Mouse (Mus musculus) thymus, postnatal 0 days (tissue): ENCODE measurements around the gene Krt19. TPM values are rescaled to one million over a fixed set of nuclear protein-coding genes. Genes with fewer than 3 reads are reported as not detected.
A peak's percentile ranks its signal among the peaks of the same experiment; 100 is the strongest.

Experiments used
- DNase-seq: peaks from one replicate; pipeline ENCODE4 v3.0.0-alpha.2; 2015; ENCODE audit warnings: low spot score
- polyA plus RNA-seq: library from polyadenylated mRNA; unstranded; fragments of >200 nt; fragmentation: Nextera tagmentation; extraction: Ambion mirVana; gene quantifications from 2 replicates; pipeline ENCODE4 v1.2.1, GENCODE M21; 2015

Gene Krt19
- 10.2 and 19.1 TPM in 2 replicates for polyA plus RNA-seq

DNA sequence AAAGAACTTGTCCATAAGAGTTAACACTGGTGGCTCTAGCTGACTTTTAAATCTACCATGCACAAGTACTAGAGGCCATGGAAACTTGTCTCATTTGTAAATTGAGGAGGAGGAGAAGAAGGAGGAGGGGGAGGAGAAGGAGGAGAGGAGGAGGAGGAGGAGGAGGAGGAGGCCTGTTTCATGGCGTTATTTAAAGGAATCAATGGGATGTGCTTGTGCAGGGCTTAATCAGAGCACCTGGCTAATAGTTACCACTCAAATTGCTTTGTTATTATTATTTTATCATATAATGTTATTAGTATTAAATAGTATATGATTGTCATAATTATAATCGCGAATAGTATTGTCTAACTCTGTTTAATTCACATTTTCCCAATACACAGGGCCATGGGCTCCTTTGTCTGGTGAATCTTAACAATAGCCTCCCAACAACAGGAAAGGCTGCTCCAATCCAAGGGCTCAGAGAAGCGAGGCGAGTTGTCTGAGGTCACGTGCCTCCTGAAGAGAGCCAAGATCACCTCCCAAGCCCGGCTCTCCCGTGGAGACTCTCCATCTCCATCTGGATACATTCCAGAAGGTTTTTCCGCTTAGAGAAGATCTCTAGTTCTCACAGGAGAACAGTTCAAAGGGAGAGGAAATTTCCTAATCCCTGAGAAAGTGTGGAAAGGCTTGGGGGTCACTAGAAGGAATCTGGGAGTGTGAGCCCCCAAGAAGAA lies at the start of gene Krt19:
Gene Krt19, minus strand, starts transcription at position 51 of the 716 bp plus-strand sequence.
- no peak for DNase-seq

DNA sequence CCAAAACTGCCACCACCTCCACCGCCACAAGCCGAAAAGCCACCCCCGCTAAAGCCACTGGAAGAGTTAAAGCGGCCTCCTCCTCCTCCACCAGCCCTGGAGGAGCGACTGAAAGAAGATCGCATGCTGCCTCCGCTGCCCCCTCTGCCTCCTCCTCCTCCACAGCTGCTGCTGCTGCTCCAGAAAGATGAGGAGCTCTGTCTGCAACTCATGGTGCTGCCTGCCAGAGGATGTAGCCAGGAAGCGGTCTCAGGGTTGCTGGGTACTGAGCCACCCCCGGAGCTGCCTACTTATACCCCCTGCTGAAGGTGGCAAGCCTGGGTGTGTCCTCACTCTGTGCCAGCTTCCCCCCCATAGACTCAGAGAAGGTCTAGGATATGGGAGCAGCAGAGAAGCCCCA lies 44.5 kb upstream of the Krt19 start, which contains the start of gene Krt9:
Gene Krt9, minus strand, starts transcription at position 255 of the 400 bp plus-strand sequence.
- DNase-seq: no peak

DNA sequence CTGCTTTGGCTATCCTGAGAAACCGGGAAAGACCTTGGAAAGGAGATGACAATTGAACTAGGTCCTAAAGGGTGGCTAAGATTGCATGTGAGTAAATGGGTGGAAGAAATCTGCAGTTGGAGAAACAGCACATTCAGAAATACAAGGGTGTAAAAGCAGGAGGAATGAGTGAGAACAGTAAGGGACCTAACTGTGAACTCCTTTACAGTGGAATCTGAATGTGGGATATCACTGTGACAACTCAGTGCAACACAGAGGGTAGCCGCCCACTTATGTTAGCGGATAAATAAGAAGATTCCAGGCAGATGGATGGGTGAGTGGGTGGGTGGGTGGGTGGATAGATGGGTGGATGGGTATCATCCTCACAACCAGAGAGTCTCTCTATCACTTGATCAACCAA lies 43.4 kb upstream of the Krt19 start:
- no peak for DNase-seq

DNA sequence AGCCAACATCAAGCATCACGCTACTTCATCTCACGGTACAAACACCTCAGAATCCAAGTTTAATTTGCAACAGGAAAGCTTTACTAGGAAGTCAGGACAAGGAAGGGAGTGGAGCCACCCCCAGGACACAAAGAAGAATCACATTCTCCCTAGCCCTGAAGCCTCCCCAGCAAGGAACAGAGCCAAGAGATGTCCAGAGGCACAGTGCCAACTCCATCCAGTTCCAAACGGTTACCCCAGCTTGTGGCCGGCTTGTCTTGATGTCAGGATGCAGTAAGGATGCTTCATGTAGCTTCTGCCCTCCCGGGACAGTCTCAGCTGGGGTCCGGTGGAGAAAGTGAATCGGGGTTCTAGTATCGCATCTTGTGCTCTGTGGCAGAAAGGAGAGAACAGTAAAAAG lies 38.3 kb upstream of the Krt19 start:
- DNase-seq: no peak

DNA sequence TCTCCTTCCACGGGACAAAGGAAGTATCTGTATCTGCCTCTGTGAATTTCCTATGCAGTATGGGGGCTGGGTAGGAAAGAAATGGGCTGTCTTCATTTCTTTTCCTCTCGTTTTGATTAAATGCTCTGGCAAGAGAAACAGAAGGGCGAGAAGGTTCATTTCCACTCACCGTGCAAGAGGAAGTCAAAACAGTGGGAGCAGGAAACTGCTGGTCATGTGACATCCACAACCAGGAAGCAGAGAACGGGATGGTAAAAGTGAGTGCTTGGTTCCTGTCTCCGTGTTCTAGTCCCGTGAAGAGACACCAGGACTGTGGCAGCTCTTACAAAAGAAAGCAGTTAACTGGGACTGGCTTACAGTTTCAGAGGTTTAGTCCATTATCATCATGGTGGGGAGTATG lies 33.3 kb upstream of the Krt19 start:
- DNase-seq: no peak

DNA sequence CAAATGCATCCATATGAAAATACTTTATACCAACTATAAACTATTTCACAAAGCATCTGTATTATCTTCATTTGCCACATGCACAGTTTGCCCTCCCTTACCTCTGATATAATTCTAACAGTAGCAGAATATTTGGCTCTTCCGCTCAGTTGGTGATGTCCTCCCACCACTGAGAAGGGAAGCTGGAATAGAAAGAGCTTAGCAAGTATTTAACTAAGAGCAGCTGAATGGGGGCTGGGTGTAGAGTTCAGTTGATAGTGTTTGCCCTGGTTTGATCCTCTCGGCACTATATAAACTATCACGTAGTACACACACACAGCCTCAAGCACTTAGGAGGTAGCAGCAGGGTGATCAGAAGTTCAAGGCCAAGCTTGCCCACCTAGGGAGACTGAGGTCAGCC lies 30.8 kb upstream of the Krt19 start:
- DNase-seq: no peak

DNA sequence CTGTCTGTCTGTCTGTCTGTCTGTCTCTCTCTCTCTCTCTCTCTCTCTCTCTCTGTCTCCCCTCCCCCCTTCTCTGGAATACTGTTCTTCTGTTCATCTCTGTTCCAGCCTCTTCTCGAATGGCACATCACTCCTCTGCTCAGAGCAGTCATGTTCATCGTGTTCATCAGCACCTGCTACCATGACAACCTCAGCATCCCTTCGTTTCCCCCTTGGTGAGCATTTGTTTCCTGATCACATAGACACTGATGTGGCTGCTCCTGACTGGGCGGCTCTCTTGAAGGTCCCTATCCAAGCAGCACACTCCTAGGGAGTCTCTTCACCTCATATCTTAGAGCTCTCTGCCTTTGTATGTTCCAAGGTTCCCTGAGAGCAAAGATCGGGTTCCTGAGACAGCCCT lies 29.8 kb upstream of the Krt19 start:
- no peak for DNase-seq

DNA sequence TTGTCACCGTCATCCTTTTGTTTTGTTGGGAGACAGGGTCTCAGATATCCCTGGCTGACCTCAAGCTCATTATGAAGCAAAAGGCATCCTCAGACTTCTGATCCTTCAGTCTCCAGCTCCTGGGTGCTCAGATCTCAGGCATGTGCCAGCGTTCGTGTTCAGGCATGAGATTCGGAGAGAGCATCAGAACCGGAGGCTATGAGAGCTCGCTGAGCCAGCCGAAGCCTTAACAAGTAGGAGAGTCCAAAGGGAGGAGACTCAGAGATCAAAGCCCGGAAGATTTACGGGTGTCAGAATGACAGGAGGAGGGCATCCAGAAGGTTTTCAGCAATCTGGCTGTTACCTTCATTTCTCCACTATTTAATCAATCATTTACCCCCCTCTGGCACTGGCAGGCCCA lies 28.3 kb upstream of the Krt19 start:
- DNase-seq: no peak

DNA sequence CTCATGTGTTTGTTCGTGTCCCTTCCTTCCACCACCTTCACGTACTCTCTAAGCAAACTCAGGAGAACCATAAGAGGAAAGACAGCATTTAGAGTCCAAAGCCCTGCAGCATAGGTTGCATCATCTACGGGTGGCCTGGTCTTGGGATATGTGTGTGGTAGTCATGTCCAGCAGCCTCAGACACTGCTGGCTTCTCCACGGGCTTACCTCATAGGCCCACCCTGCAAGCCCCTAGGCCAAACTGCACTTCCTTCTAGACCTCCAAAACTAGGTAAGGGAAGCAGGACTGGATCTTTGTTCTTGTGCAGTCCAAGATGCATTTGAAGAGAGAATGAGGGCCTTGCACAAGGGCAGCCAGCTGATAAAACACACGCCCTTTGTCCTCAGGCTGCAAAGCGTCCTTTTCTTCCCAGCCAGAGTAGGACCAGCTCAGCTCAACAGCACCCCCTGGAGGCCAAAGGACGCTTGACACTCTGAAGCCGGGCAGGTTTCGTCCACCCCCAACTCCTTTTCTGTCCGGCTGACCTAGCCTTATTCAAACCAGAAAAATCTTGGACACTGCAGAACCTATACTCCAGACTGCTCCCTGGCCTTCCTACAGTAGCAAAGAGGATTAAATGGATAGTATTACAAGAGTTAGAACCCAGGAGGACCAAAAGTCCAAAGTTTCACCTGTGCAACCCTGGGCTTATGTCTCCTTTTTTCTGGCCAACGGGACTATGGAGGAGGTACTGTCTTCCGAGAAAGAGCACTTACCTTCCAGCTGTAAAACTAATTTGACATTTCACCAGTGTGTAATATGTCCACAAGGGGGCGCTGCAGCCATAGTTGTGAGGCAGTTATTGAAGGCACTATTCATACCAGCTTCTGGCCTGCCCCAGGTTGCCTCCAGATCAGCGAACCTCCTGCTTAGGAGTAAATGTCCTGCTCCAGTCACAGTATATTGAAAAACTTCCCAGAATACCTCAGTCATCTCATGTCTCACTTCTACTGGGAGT lies 20.6 kb upstream of the Krt19 start:
- peak; percentile 48 for DNase-seq

DNA sequence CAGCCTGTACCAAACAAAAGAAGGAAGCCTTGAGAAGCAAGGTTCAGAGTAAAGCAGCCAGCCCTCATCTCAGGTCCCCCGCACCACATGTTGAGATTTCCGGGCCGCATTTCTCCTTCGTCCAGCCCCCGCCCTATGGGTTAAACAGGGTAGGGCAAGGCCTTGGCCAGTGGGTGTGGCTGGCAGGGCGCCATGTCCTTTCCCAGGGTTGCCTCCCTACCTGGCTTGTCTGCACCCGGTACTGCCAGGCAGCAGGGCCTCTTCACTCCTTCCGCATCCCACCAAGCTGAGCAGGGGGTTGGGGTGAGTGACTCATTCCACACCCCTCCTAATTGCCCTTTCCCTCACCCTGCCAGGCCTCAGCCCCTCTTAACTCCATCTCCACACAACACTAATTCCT lies 19.6 kb upstream of the Krt19 start:
- DNase-seq: no peak

DNA sequence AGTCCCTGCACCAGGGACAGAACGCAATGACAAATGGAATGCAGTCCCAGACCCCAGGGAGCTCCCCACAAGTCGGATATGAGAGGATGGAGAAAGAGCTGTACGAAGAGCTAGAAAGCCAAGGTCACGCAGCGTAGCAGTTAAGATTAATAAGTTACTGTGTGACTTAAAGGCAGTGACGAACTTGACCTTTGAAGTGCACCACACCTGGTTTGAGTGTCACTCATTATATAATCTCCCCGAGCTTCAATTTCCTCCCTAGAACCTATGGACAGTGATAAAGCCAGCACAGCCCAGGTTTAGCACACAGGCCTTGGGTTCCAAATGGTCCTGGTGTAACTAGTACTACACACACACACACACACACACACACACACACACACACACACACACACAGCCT lies 15.9 kb upstream of the Krt19 start:
- no peak for DNase-seq

DNA sequence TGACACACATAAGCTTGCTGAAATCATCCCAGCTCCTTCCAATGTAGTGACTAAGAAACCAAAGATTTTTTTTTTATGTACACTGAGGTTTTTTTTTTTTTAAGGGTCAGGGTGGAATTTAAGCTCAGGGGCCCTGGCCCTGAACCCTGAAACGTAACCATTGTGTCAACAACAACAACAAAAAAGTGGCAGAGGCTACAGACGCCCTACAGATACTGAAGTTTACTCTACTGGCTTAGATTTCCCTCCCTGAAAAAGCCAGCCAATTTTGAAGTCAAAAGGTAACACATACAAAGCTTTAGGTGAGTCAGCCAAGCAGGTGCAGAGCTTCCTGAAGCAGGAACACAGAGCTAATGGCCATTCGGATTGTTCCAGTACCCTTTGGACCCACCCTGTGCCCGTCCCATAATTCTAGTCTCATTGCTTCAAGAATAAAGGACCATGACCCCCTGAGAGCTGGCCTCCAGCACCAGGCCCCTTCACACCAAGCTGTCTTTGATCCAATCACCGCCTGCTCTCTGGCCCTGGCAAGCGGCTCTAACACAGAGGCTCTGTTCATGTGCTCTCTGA lies 9.5 kb upstream of the Krt19 start:
- no peak for DNase-seq

DNA sequence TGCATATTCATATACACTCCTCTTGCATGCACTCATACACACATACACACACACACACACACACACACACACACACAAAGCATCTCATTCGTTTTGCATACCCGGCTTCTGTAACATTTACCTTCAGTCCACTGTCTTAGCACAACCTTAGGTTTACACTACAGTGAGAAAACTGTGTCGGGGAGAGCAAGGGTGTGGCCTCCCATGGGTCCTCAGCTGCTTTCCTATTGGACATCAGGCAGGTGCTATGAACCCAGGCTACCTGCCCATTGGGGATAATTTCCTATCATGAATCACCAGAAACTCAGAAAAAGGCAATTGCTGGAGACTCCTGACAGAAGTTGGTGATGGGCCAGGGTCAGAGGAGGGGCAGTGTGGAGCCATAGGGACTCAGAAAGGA lies 8.9 kb upstream of the Krt19 start:
- DNase-seq: no peak

DNA sequence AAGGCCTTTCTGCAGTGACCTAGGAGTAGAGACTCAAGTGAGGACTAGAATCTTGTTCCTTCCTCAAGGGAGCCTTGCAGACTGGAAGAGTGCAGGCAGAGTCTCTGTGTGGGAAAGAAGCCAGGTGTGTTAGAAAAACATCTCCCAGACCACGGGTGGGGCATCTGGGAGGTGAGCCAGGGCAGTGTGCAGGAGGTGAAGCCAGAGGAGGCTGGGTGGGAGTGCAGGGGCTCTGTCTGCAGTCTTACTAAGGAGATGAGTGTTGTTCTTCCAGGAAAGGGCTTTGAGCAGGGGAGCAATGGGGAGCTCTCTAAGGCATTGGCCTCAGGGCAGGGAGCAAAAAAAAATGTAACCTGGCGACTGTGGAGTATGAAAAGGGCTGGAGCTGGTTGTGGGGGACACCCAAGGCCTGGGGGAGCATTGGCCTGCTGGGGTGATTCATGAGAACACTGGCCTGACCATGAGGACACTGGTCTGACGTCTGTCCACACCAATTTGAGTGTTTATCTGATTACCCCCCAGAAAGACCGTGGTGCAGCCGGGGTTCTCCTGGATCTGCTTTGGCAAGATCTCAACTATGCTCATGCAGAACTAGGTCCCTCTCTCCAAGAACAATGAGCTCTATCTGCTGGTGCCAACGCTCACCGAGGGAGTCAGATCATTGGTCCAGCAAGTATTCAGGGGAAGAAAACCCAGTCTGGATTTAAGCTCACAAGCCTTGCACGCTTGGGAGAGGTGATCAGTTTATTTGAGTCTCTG lies 7.2 kb upstream of the Krt19 start:
- no peak for DNase-seq

DNA sequence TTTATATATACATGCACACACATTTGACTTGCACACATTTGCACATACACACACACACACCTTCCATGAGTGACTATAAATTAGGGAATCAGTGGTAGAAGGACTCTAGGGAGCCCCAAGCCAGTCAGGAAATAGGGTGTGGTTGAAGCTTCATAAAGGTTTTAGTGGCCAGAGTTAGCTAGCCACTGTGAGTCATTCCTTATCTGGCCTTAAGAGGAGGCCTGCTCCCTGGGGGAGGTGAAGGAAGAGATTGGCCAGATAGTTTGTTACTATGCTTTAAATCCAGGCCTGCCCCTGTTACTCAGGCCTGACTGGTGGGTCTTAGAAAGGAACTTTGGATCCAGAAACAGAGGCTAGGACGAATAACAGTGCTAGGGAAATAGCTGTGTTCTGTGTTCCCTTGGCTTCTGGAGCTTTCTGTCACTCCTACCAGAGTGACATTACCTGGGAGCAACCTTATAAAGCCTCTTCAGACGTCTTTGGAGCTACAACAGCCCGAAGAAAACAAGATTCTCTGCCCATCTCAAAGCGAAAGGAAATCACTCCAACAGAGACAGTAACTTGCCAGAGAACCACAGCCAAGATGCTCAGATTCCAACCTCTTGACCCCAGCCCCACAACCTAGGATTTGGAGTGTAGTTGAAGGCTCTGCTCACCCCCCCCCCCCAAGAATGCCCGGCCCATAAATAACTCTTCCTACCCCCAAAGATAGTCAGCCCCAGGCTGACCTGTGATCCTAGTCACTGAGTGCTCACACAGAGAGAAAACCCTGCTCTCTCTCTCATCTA lies 705 bp downstream of the Krt19 start:
- no peak for DNase-seq

DNA sequence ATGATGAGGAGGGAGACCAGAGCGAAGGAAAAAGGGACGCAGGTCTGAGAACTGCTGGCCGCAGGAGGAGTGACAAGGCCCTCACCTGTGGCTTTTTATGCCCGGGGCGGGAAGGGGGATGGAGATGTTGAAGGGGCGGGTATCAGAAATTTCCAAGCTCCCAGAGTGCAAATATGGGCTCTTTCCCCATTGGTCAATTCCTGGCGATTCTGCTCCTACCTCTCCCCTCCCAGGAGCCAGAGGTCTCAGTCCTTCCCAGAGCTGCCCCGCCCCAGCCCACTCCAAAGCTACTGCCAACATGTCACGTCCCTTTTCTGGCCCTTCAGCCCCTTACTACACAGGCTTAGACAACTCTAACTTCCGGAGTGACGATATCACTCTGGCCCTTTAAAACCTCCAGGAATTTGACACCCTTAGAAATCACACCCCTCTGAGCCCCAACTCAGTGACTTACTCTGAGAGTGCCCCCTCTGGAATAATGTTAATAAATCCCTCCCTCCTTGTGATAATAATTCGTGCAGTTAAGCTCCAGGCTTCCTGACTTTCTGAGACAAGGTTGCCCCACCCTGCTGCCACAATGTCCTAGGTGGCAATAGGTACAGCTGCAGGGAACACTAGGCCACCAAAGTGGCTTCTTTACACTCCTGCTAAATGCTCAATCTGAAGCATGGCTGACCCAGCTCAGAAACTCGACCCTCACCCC lies 2.5 kb downstream of the Krt19 start:
- no peak for DNase-seq

DNA sequence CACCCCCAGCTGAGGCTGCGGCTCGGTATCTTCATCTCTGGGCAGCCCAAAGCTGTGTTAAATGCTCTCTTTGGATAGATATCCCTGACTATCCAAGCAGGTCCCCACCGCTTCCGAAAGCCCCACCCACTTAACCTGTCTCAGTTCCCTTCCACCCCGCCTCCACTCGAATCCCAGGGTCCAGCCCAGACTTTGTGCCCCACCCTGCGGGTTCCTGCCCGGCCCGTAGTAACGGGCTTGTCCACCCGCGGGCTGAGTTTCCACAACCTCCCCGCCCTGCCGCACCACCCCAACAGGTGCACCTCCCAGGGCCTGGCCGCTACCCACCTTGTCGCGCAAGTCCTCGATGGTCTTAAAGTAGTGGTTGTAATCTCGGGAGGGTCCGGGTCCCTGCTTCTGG lies 3.4 kb downstream of the Krt19 start:
- no peak for DNase-seq

DNA sequence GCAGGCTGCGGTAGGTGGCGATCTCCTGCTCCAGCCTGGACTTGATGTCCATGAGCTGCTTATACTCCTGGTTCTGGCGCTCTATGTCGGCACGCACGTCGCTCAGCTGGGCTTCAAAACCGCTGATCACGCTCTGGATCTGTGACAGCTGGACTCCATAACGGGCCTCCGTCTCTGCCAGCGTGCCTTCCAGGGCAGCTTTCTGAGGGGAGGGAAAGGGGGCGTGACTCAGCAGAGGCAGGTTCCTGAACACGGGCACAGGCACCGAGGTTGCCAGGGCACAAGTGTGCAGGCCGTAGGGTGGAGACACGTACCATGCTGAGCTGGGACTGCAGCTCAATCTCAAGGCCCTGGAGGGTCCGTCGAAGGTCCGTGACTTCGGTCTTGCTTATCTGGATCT lies 7.5 kb downstream of the Krt19 start:
- DNase-seq: no peak

DNA sequence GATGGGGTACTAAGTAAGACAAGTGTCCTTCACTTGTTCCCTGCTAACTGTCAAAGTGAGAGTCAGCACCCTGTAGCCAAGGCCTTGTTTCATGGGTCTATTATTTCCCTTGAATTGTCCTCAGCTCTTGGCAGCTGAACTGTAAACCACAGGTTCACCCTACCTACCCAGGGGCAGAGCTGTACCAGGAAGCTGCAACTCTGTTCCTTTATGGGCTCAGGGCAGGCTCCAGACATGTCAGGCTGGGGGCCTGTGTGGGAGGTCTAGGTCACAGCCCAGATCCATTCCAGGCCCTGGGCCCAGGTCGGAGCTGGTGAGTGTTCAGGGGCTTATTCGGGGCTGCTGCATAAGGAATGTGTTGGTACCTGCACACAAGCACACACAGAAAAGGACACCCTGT lies 9.1 kb downstream of the Krt19 start:
- DNase-seq: no peak

DNA sequence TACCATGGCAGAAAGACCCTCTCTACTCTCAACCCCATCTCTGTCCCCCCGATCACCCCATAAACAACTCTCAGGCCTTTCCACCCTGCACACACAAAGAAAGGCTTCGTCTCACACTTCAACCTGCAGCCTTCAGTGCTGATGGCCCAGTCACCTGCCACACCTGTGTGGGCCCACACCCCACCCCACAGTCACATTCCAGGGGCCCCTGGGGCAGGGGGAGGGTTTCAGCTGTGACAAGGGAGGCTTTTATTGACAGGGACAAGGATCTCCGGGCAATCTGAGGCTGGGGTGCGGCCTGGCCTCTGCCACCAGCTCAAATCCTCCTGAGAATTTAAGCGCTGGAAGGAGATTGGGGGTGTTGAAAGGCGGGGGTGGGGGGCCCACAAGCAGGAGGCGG lies 9.7 kb downstream of the Krt19 start:
- DNase-seq: no peak
